Mouse (Mus musculus): Measurements from ENCODE around the gene Atp7a.

- TF ChIP-seq CTCF (IDR thresholded peaks at IDR 0.05; ENCODE audit: borderline replicate concordance, insufficient read depth, low read length) (no peak), POLR2A (IDR thresholded peaks at IDR 0.05; ENCODE audit: low read depth, low read length) (no peak)
Observed at GRCm38 (mm10) chrX:106085132-106085531, 58.1 kb downstream of the Atp7a start.

All from embryonic fibroblast, embryonic 13.5 days (primary cell).